Mouse (Mus musculus) erythroblast, embryonic 14.5 days (primary cell): ENCODE data around the gene Rhbg.

Source experiments
- GATA1 ChIP-seq: IDR thresholded peaks from 2 replicates; pipeline ENCODE4 v1.6.1; 2012; ENCODE audit warnings: low read length, inconsistent platforms, mixed read lengths
- TAL1 ChIP-seq: IDR thresholded peaks from 3 replicates; pipeline ENCODE4 v1.6.1; 2012; ENCODE audit warnings: low read length, inconsistent platforms, mixed read lengths

- TF ChIP-seq GATA1 = no peak
- TF ChIP-seq TAL1 = no peak
Observed at GRCm38 (mm10) chr3:88271859-88272258, 17.4 kb upstream of the Rhbg start.
